Mouse (Mus musculus) ES-E14 (cell line): Measurements from ENCODE around the gene Tmem59. TPM values are rescaled to one million over a fixed set of nuclear protein-coding genes. Genes with fewer than 3 reads are reported as not detected.

ENCODE experiments used
- DNase-seq: peaks from one replicate; pipeline ENCODE4 v3.0.0-alpha.2; 2013; ENCODE audit warnings: low read depth, low spot score
- H3K27ac ChIP-seq: 2 replicates; pipeline ENCODE4 v1.5.1; 2012; ENCODE audit warnings: low read depth, mild to moderate bottlenecking, low read length, moderate library complexity, mixed read lengths; ENCODE audit not compliant: poor library complexity, insufficient read depth, severe bottlenecking
- H3K36me3 ChIP-seq: 2 replicates; pipeline ENCODE4 v1.6.1; 2012; ENCODE audit warnings: mild to moderate bottlenecking, low read length, moderate library complexity, mixed read lengths; ENCODE audit not compliant: control insufficient read depth, poor library complexity, insufficient read depth, severe bottlenecking
- H3K4me1 ChIP-seq, 2 experiments: fragments of 150-350 bp in 1 of 2; sonication (generic) in 1 of 2; 2 replicates each; pipeline ENCODE4 v1.6.1; 2012; ENCODE audit warnings: low read length in 2 of 2, mild to moderate bottlenecking in 1 of 2, mixed read lengths in 1 of 2; ENCODE audit not compliant: control insufficient read depth in 2 of 2, insufficient read depth in 2 of 2, poor library complexity in 1 of 2
- H3K4me3 ChIP-seq, 2 experiments: fragments of 150-350 bp in 1 of 2; sonication (generic) in 1 of 2; 2 replicates each; pipeline ENCODE4 v1.5.1; 2012; ENCODE audit warnings: low read length in 2 of 2, low read depth in 1 of 2, mild to moderate bottlenecking in 1 of 2, mixed read lengths in 1 of 2; ENCODE audit not compliant: insufficient read depth in 1 of 2, poor library complexity in 1 of 2, severe bottlenecking in 1 of 2
- H3K9ac ChIP-seq: 2 replicates; pipeline ENCODE4 v1.6.1; 2012; ENCODE audit warnings: low read depth, mild to moderate bottlenecking, low read length, mixed read lengths; ENCODE audit not compliant: poor library complexity, insufficient read depth, severe bottlenecking
- H3K9me3 ChIP-seq: fragments of 150-350 bp; sonication (generic); 2 replicates; pipeline ENCODE4 v1.6.1; 2012; ENCODE audit warnings: low read depth, mild to moderate bottlenecking, low read length; ENCODE audit not compliant: control insufficient read depth, insufficient read depth
- CHD2 ChIP-seq: IDR thresholded peaks from 2 replicates; pipeline ENCODE4 v1.6.1; 2014; ENCODE audit warnings: mild to moderate bottlenecking, low read depth, low read length, inconsistent platforms
- HCFC1 ChIP-seq: IDR thresholded peaks from 2 replicates; pipeline ENCODE4 v1.6.1; 2012; ENCODE audit warnings: low read length, inconsistent platforms, borderline replicate concordance; ENCODE audit not compliant: insufficient read depth
- MAFK ChIP-seq: IDR thresholded peaks from 2 replicates; pipeline ENCODE4 v1.6.1; 2014; ENCODE audit warnings: mild to moderate bottlenecking, low read depth, low read length, inconsistent platforms; ENCODE audit not compliant: insufficient read depth
- ZC3H11A ChIP-seq: IDR thresholded peaks from 2 replicates; pipeline ENCODE4 v1.6.1; 2012; ENCODE audit warnings: low read depth, mild to moderate bottlenecking, inconsistent platforms, low read length, borderline replicate concordance
- ZNF384 ChIP-seq: IDR thresholded peaks from 2 replicates; pipeline ENCODE4 v1.6.1; 2012; ENCODE audit warnings: low read depth, low read length, inconsistent platforms
- in situ Hi-C, 2 experiments: fragments of 600-800 bp; cut with MboI; formaldehyde crosslinking; loops; one replicate each; pipeline ENCODE4 v1.15.1; 2025; ENCODE audit warnings: low sequenced_read_pairs in 2 of 2, inconsistent platforms in 1 of 2; ENCODE audit not compliant: unreplicated experiment in 2 of 2
- total RNA-seq: library from RNA; depleted of rRNA; stranded (reverse); fragments of 300-350 nt; gene quantifications from 2 replicates; pipeline ENCODE4 v1.2.3, GENCODE M21; 2012; rRNA removed

Tmem59 gene
- total RNA-seq, 1 experiment = 249 TPM

DNA sequence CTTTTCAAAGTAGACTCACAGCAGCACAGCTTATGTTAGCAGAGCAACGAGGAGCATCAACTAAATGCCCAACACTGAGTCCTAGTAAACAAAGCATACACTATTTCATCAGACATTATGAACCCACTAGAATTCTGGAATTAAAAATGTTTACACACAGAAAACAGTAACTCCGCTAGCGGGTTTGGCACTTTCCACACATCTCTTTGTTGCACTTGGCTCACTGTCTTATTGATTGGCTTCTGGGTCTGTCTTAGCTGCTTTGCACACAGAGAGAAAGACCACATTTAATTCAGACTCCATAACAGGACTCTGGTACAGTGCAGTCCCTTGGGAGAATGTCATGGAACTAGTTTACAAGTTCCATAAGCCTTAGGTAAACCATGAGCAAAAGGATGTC lies 69.9 kb downstream of the Tmem59 start:
- no peak overlapping the region for H3K9ac ChIP-seq
- in situ Hi-C loops = no loop called here
- H3K27ac ChIP-seq = no peak overlapping the region
- H3K4me1 ChIP-seq = no peaks in the 10 kb centered on the region
- 0 out of 2 replicates have a peak, but pooled peaks cover 2% of the 10 kb centered on the region for H3K36me3 ChIP-seq
- no peak overlapping the region for H3K4me3 ChIP-seq
- H3K9me3 ChIP-seq = no peaks in the 10 kb centered on the region
- no peak for DNase-seq
- TF ChIP-seq ZC3H11A (no peak), ZNF384 (no peak), HCFC1 (no peak)

- Histone ChIP-seq H3K4me3 (no peak overlapping the region), H3K4me1 (0 out of 4 replicates have a peak, but pooled peaks cover 0 to 3% of the 10 kb centered on the region in 2 experiments), H3K9me3 (no peaks in the 10 kb centered on the region), H3K36me3 (0 out of 2 replicates have a peak, but pooled peaks cover 2% of the 10 kb centered on the region), H3K9ac (no peak overlapping the region), H3K27ac (no peak overlapping the region)
- no peak for DNase-seq
- TF ChIP-seq MAFK = no peak
- no peak for TF ChIP-seq ZC3H11A
- TF ChIP-seq HCFC1 = no peak
- in situ Hi-C loops = no loop called here
Observed at GRCm38 (mm10) chr4:107249471-107249870, 71.3 kb downstream of the Tmem59 start.

DNA sequence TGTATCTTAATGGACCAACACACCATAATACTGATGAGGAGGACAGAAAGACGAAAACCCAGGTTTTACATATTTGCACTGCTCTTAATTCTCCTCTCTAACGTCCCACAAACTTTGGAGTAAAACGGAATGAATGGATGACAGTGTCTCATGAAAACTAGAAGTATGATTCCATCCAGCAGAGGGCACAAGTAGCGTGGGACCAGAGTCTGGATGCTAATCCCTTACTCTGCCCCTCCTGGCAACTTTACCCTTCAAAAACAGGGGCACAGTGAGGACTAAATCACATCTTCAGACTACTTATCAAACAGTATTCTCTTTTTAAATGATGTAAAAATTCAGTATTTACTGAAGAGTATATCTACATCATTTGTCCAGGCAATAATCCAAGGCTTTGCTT lies 72.3 kb downstream of the Tmem59 start:
- H3K4me3 ChIP-seq = no peak overlapping the region
- in situ Hi-C loops = no loop called here
- 0 out of 4 replicates have a peak, but pooled peaks cover 0 to 3% of the 10 kb centered on the region in 2 experiments for H3K4me1 ChIP-seq
- H3K27ac ChIP-seq = no peak overlapping the region
- no peaks in the 10 kb centered on the region for H3K9me3 ChIP-seq
- no peak overlapping the region for H3K9ac ChIP-seq
- DNase-seq = peak; percentile 29
- H3K36me3 ChIP-seq = no peaks in the 10 kb centered on the region
- TF ChIP-seq MAFK (no peak), ZNF384 (no peak), CHD2 (no peak), HCFC1 (no peak), ZC3H11A (no peak)

Other genes with a start within 250 kb of the Tmem59 start
- gene Mrpl37, start 111.5 kb upstream of the Tmem59 start, total RNA-seq = 59.2 and 60.1 TPM in 2 replicates
- 8.8 and 9.3 TPM in 2 replicates for gene Cyb5rl, start 111.4 kb upstream of the Tmem59 start, total RNA-seq
- gene Cdcp2, start 81.5 kb upstream of the Tmem59 start, total RNA-seq = 0.09 and 0.32 TPM in 2 replicates
- gene Tceanc2, start 717 bp downstream of the Tmem59 start, total RNA-seq = 4.9 and 7.1 TPM in 2 replicates
- not detected in 2 replicates for gene Ldlrad1, start 30.8 kb downstream of the Tmem59 start, total RNA-seq
- gene Lrrc42, start 75.1 kb downstream of the Tmem59 start, total RNA-seq = 14.4 and 24.0 TPM in 2 replicates
- 6.4 and 9.4 TPM in 2 replicates for gene Hspb11, start 75.2 kb downstream of the Tmem59 start, total RNA-seq
- not detected in 2 replicates for gene Dio1, start 128.8 kb downstream of the Tmem59 start, total RNA-seq
- gene Yipf1, start 136.0 kb downstream of the Tmem59 start, total RNA-seq = 31.6 and 34.5 TPM in 2 replicates
- 102 and 188 TPM in 2 replicates for gene Ndc1, start 189.4 kb downstream of the Tmem59 start, total RNA-seq